Mouse (Mus musculus): ENCODE measurements around the gene B4galnt1. TPM values are rescaled to one million over a fixed set of nuclear protein-coding genes. Genes with fewer than 3 reads are reported as not detected.
"Not testable (repeated sequence)": the region's sequence is repeated elsewhere in the genome, so short reads cannot be mapped to it uniquely, and the experiment has no call there.

Gene B4galnt1
- polyA plus RNA-seq, 1 experiment from 2014 or later = 19.9 TPM

DNA sequence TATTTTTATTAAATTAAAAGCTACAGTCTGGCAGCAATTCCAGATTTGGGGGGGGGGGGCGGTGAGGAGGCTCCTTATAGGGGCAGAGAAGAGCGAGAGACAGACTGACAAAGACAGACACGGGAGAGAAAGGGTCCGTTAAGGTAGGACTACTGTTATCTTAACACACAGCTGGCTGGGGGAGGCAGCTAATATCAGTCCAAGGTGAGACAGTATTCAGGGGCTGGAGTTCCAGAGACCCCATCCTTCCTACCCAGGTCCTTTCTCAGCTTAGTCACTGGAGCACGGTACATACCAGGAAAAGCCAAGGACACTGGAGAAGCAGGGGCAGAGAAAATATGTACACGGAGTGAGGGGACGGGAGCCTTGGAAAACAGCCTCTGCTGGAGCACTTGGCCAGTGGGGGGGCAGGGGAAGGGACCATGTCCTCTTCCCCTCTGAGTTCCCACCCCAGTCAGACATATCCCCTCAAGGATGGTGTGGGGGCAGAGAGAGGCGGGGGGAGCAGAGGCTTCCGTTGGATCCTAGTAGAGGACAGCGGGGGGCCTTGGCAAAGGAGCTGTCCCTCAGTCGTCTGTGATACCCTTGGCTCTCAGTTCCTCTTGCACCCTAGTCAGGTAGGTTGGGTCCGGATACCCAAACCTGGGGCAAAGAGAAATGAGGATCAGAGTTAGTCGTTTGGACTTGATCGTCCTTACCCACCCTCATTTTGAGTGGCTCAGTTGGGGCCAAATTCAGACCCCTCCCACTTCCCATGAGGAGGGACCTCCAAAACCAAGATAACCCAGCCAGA lies 25.6 kb downstream of the B4galnt1 start:
- Histone ChIP-seq H3K27me3 (ENCODE audit: control insufficient read depth, insufficient read depth, low read length) (no peaks in the 10 kb centered on the region), H3K4me2 (ENCODE audit: low read depth) (peak overlapping the region; percentile 99), H3K9me3 (ENCODE audit: control insufficient read depth, low read length) (no peaks in the 10 kb centered on the region), H3K4me1 (ENCODE audit: control insufficient read depth, insufficient read depth, low read length) (peaks cover 19% of the 10 kb centered on the region), H3K4me3 (ENCODE audit: low read depth, low read length) (peak overlapping the region; percentile 79; the same call in 1 of the 2 replicates), H3K27ac (ENCODE audit: low read depth, low read length) (peak overlapping the region; percentile 76; the same call in 1 of the 2 replicates), H3K36me3 (ENCODE audit: control insufficient read depth, insufficient read depth, low read length) (peaks cover 17% of the 10 kb centered on the region), H3K9ac (ENCODE audit: low read length) (no peak overlapping the region)
- DNase-seq (ENCODE audit: low spot score) = no peak
- no peak for ATAC-seq (ENCODE audit: insufficient read depth, low FRiP score, low TSS enrichment)
- WGBS = 38% methylated on average over 14 of the region's 14 CpGs

DNA sequence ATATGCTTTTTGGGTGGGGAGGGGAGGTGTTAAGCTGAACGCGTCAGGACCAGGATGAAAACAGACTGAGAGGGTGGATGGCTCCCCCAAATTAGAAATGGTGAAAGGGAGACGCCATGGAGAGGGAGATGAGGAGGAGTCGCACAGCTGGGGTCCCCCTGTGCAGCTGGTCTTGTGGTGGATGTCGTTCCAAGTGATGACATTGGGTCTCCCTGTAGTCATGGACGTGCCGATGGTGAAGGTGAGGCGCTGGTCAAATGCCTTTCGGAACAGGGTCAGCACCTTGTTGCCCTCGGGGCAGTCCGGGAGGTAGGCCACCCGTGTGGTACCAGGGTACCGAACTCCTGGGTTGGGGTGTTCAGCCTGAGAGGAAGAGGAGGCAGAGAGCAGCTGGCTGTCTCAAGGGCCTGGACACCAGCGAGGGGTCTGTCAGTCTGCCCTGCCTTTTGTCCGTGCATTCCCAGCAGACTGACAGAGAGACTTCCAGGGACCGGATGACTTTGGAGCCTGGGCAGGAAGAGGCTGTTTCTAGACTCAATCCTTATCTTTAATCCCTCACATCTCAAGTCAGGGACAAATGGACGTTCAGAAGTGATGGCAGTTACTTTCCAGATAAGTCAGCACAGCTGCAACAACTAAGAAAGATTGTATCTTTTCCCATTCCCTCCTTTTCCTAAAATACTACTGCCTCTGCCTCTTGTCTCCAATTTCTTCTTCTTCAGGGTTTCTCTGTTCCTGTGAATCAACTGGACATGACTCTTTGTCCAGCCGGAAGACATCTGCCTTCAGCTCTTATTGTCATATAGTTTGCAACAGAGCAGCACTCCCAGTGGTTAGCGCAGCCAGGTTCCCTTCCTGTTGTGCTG lies 26.4 kb downstream of the B4galnt1 start:
- H3K27ac ChIP-seq (ENCODE audit: low read depth, low read length) = no peak overlapping the region
- H3K9ac ChIP-seq (ENCODE audit: low read length) = no peak overlapping the region
- H3K27me3 ChIP-seq (ENCODE audit: control insufficient read depth, insufficient read depth, low read length) = no peaks in the 10 kb centered on the region
- H3K4me1 ChIP-seq (ENCODE audit: control insufficient read depth, insufficient read depth, low read length) = peaks cover 22% of the 10 kb centered on the region
- no peaks in the 10 kb centered on the region for H3K9me3 ChIP-seq (ENCODE audit: control insufficient read depth, low read length)
- 81% methylated on average over 19 of the region's 19 CpGs for WGBS
- ATAC-seq (ENCODE audit: insufficient read depth, low FRiP score, low TSS enrichment) (no peak), DNase-seq (ENCODE audit: low spot score) (no peak)
- H3K36me3 ChIP-seq (ENCODE audit: control insufficient read depth, insufficient read depth, low read length) = peaks cover 15% of the 10 kb centered on the region
- no peak overlapping the region for H3K4me3 ChIP-seq (ENCODE audit: low read depth, low read length)
- H3K4me2 ChIP-seq (ENCODE audit: low read depth) = no peak overlapping the region

DNA sequence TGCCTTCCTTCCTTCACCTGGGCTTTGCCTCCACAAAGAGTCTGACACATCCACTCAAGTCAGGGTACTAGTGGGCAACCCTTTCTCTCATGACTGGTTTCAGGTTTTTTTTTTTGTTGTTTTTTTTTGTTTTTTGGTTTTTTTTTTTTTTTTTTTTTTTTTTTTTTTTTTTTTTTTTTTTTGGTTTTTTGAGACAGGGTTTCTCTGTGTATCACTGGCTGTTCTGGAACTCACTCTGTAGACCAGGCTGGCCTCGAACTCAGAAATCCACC lies 27.0 kb downstream of the B4galnt1 start:
- not testable (repeated sequence) for H3K27me3 ChIP-seq (ENCODE audit: control insufficient read depth, insufficient read depth, low read length); DNase-seq (ENCODE audit: low spot score); H3K4me2 ChIP-seq (ENCODE audit: low read depth); H3K9me3 ChIP-seq (ENCODE audit: control insufficient read depth, low read length); ATAC-seq (ENCODE audit: insufficient read depth, low FRiP score, low TSS enrichment); H3K4me3 ChIP-seq (ENCODE audit: low read depth, low read length); H3K9ac ChIP-seq (ENCODE audit: low read length); H3K27ac ChIP-seq (ENCODE audit: low read depth, low read length)
- Histone ChIP-seq H3K4me1 (ENCODE audit: control insufficient read depth, insufficient read depth, low read length) (peaks cover 26% of the 10 kb centered on the region), H3K36me3 (ENCODE audit: control insufficient read depth, insufficient read depth, low read length) (peaks cover 13% of the 10 kb centered on the region)
- WGBS = 79% methylated on average over 1 of the region's 1 CpGs

DNA sequence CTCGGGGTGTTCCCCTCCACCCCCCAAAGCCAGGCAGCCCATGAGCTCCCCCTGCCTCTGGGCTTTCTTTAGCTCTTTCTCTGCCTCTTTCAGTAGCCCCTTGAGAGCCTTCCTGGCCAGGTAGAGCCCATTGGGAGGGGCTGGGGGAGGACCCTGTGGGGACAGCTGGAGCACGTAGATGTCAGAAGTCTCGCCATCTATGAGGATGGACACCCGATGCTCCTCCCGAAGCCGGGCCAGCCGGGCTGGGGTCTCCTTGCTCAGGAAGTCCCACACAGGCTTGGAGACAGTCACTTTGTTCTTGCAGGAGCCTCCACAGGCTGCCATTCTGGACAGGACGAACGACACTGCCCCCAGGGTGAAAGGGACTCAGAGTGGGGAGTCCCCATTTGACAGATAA lies 28.0 kb downstream of the B4galnt1 start:
- Histone ChIP-seq H3K27me3 (ENCODE audit: control insufficient read depth, insufficient read depth, low read length) (no peaks in the 10 kb centered on the region), H3K36me3 (ENCODE audit: control insufficient read depth, insufficient read depth, low read length) (peaks cover 13% of the 10 kb centered on the region), H3K4me1 (ENCODE audit: control insufficient read depth, insufficient read depth, low read length) (peaks cover 32% of the 10 kb centered on the region), H3K9ac (ENCODE audit: low read length) (no peak overlapping the region), H3K4me3 (ENCODE audit: low read depth, low read length) (0 out of 2 replicates have a peak overlapping the region, but pooled peaks have one; percentile 2), H3K27ac (ENCODE audit: low read depth, low read length) (no peak overlapping the region), H3K9me3 (ENCODE audit: control insufficient read depth, low read length) (no peaks in the 10 kb centered on the region), H3K4me2 (ENCODE audit: low read depth) (no peak overlapping the region)
- WGBS = 84% methylated on average over 9 of the region's 9 CpGs
- DNase-seq (ENCODE audit: low spot score) (no peak), ATAC-seq (ENCODE audit: insufficient read depth, low FRiP score, low TSS enrichment) (no peak)

DNA sequence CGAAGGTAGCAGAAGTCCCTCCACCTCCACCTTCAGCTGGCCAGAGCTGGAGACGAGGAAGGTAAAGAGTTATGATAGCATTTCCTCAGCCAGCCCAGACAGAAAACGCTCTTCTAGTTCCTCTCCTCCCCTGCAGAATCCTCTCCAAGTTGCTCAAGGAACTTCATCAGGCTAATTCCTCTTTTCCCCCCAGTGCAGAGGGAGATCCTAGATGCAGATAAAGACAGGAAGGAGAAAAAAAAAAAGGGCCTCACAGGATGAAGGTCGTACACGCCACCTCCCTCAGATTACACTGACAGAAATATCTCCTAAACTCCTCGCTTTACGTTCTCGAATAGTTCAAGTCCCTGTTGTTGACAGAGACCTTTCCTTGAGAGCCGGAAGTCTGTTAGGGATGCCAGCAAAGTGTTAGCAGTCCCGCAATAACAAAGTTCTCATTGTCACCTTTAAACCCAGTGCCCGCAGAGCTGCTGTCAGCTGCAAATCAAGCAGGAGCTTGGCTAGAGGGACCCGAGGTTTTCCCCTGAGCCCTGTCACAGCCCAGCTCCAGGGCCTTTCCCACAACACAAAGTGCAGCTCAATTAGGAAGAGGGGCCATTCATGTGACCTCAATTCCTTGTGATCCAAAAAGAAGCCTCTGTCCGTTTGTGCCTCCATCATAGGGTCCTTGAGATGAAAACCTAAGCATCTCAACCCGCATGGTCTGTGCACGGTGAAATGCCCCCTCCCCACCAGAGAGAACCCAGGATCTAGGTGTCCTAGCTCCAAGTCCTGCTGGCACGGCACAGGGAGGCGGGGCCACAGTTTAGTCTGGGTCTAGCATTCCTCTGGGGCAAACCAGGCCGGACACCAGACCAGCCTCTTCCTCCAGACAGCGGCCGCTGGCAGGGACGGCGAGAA lies 29.7 kb downstream of the B4galnt1 start:
- DNase-seq (ENCODE audit: low spot score) (no peak), ATAC-seq (ENCODE audit: insufficient read depth, low FRiP score, low TSS enrichment) (peak; percentile 42)
- peak overlapping the region; percentile 95 for H3K4me3 ChIP-seq (ENCODE audit: low read depth, low read length)
- no peaks in the 10 kb centered on the region for H3K9me3 ChIP-seq (ENCODE audit: control insufficient read depth, low read length)
- peak overlapping the region; percentile 89 for H3K9ac ChIP-seq (ENCODE audit: low read length)
- H3K4me2 ChIP-seq (ENCODE audit: low read depth) = peak overlapping the region; percentile 91
- H3K27me3 ChIP-seq (ENCODE audit: control insufficient read depth, insufficient read depth, low read length) = no peaks in the 10 kb centered on the region
- H3K4me1 ChIP-seq (ENCODE audit: control insufficient read depth, insufficient read depth, low read length) = peaks cover 26% of the 10 kb centered on the region
- H3K27ac ChIP-seq (ENCODE audit: low read depth, low read length) = peak overlapping the region; percentile 88
- peaks cover 13% of the 10 kb centered on the region for H3K36me3 ChIP-seq (ENCODE audit: control insufficient read depth, insufficient read depth, low read length)
- 23% methylated on average over 22 of the region's 22 CpGs for WGBS

DNA sequence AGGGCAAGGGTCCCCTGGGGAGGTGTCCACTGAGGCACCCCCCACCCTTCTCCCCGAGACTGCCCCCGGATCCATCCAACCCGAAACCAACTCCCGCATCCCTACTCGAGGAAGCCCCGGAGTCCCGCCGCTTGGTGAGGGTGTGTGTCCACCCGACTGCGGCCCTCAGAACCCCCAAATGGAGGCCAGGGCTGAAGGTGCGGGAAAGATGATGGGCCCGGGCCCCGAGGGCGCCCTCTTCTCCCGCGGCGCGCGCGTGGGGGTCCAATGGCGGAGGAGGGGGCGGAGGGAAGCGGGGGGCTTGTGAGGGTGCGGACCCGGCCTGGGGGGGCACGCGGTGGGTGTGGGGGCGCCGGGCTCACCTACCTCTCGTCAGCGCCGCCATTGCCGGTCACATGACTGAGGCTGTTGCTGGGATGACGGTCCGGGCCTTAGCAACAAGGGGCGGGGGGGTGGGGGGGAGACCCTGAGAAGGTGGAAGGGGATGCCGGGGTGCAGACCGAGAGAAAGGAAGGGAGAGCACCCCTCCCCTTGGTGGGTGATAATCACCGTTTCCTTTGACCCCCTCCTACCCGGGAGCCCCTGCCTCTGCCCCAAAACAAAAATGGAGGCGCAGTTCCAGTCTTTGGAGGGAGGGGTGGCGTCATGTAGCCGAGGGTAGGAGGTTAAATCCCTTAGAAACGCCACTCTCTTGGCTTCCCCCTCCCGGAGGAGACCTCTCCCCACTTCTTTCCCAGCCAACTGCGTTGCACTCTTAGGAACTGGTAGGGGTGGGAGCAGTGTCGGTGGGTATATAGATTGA lies 30.5 kb downstream of the B4galnt1 start, which contains the start of gene Dtx3:
TSS of gene Dtx3 (minus strand) at position 401 of the 802 bp plus-strand sequence.
- Histone ChIP-seq H3K4me1 (ENCODE audit: control insufficient read depth, insufficient read depth, low read length) (peaks cover 19% of the 10 kb centered on the region), H3K4me2 (ENCODE audit: low read depth) (peak within 1 kb of the TSS; percentile 91), H3K9ac (ENCODE audit: low read length) (peak within 1 kb of the TSS; percentile 89), H3K27me3 (ENCODE audit: control insufficient read depth, insufficient read depth, low read length) (no peaks in the 10 kb centered on the region), H3K9me3 (ENCODE audit: control insufficient read depth, low read length) (no peaks in the 10 kb centered on the region), H3K27ac (ENCODE audit: low read depth, low read length) (peak within 1 kb of the TSS; percentile 88), H3K36me3 (ENCODE audit: control insufficient read depth, insufficient read depth, low read length) (peaks cover 13% of the 10 kb centered on the region), H3K4me3 (ENCODE audit: low read depth, low read length) (peak within 1 kb of the TSS; percentile 95)
- DNase-seq (ENCODE audit: low spot score) = peak; percentile 61
- ATAC-seq (ENCODE audit: insufficient read depth, low FRiP score, low TSS enrichment) = peak; percentile 63
- under 1% methylated on average over 42 of the region's 47 CpGs for WGBS

DNA sequence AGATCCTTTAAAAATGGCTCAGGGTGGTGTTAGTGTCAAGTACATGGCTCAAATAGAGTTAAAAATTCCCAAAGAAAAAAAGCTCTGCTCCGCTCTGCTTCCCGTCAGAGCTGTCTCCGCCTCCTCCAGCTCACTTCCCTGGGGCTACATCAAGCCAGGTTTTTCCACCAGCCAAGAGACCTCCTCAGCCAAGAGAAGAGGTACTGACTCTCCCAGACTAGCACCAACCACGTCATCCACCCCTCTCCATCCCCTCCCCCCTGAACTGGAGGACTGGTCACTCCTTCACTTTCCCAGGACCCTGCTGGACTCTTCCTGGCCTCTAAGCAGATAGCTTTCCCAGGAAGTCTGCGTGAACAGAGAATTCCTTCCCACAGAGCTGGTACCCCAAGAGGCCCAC lies 31.4 kb downstream of the B4galnt1 start:
- Histone ChIP-seq H3K4me3 (ENCODE audit: low read depth, low read length) (peak overlapping the region; percentile 95; the same call in 1 of the 2 replicates), H3K27me3 (ENCODE audit: control insufficient read depth, insufficient read depth, low read length) (no peaks in the 10 kb centered on the region), H3K9me3 (ENCODE audit: control insufficient read depth, low read length) (no peaks in the 10 kb centered on the region), H3K9ac (ENCODE audit: low read length) (no peak overlapping the region), H3K27ac (ENCODE audit: low read depth, low read length) (peak overlapping the region; percentile 45; the same call in 1 of the 2 replicates), H3K4me1 (ENCODE audit: control insufficient read depth, insufficient read depth, low read length) (peaks cover 19% of the 10 kb centered on the region), H3K36me3 (ENCODE audit: control insufficient read depth, insufficient read depth, low read length) (peaks cover 11% of the 10 kb centered on the region), H3K4me2 (ENCODE audit: low read depth) (peak overlapping the region; percentile 91)
- DNase-seq (ENCODE audit: low spot score) (peak; percentile 58), ATAC-seq (ENCODE audit: insufficient read depth, low FRiP score, low TSS enrichment) (no peak)
- 2% methylated on average over 5 of the region's 5 CpGs for WGBS

Measured in neural tube, embryonic 11.5 days (tissue).